Mouse (Mus musculus): ENCODE results near the gene Rbm34.

GRCm38 (mm10) chr8:126975706-126976105, 4.8 kb upstream of the Rbm34 start:
- TF ChIP-seq CTCF (IDR thresholded peaks at IDR 0.05; ENCODE audit: low read depth, low read length) (no peak), POLR2A (IDR thresholded peaks at IDR 0.05; ENCODE audit: borderline replicate concordance, low read depth, low read length) (no peak)
